Mouse (Mus musculus) intestine, embryonic 16.5 days (tissue): ENCODE results near the gene Kif6. TPM values are rescaled to one million over a fixed set of nuclear protein-coding genes. Genes with fewer than 3 reads are reported as not detected.

Experiments
- ATAC-seq: fragments of 200-750 bp; cut with Nextera tagmentation; 2 replicates; pipeline ENCODE4 v1.8.0; 2017; ENCODE audit warnings: moderate TSS enrichment, moderate library complexity
- H3K27ac ChIP-seq: fragments of 300-500 bp; sonication (generic); 2 replicates; pipeline ENCODE4 v1.5.1; 2014; ENCODE audit warnings: mild to moderate bottlenecking, low read length
- H3K27me3 ChIP-seq: fragments of 300-500 bp; sonication (generic); replicated peaks from 2 replicates; pipeline ENCODE4 v1.6.1; 2014; ENCODE audit warnings: low read length, control low read depth, mixed read lengths; ENCODE audit not compliant: control insufficient read depth, insufficient read depth
- H3K36me3 ChIP-seq: fragments of 300-500 bp; sonication (generic); 2 replicates; pipeline ENCODE4 v1.6.1; 2014; ENCODE audit warnings: low read length, control low read depth; ENCODE audit not compliant: control insufficient read depth, insufficient read depth
- H3K4me1 ChIP-seq: fragments of 300-500 bp; sonication (generic); 2 replicates; pipeline ENCODE4 v1.6.1; 2014; ENCODE audit warnings: low read length, control low read depth, mixed read lengths; ENCODE audit not compliant: control insufficient read depth, insufficient read depth
- H3K4me2 ChIP-seq: fragments of 300-500 bp; sonication (generic); 2 replicates; pipeline ENCODE4 v1.6.1; 2014; ENCODE audit warnings: low read depth, low read length, control low read depth
- H3K4me3 ChIP-seq: fragments of 300-500 bp; sonication (generic); 2 replicates; pipeline ENCODE4 v1.5.1; 2014; ENCODE audit warnings: mild to moderate bottlenecking, low read length
- H3K9ac ChIP-seq: fragments of 300-500 bp; sonication (generic); 2 replicates; pipeline ENCODE4 v1.6.1; 2014; ENCODE audit warnings: low read depth, low read length
- H3K9me3 ChIP-seq: fragments of 300-500 bp; sonication (generic); 2 replicates; pipeline ENCODE4 v1.6.1; 2016; ENCODE audit warnings: low read length, control low read depth; ENCODE audit not compliant: control insufficient read depth
- polyA plus RNA-seq: library from polyadenylated mRNA; unstranded; fragments of >200 nt; fragmentation: Nextera tagmentation; extraction: Ambion mirVana; gene quantifications from 2 replicates; pipeline ENCODE4 v1.2.1, GENCODE M21; 2015

Gene Kif6
- polyA plus RNA-seq, 1 experiment from 2014 or later: 1.1 TPM

DNA sequence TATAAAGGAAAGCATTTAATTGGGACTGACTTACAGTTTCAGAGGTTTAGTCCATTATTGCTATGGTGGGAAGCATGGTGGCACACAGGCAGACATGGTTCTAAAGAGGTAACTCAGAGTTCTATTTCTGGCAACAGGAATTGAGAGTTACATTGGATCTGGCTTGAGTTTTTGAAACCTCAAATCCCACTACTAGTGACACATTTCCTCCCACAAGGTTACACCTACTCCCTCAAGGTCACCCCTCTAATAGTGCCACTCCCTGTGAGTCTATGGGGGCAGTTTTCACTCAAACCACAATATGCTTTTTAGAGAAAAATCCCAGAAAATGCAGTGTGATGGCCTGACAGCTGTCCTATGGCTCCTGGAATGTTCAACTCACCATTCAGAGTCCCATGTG is 344.1 kb downstream of the Kif6 start:
- Histone ChIP-seq H3K27ac (no peak overlapping the region), H3K9me3 (no peaks in the 10 kb centered on the region), H3K36me3 (no peaks in the 10 kb centered on the region), H3K4me1 (no peaks in the 10 kb centered on the region), H3K4me3 (no peak overlapping the region), H3K4me2 (no peak overlapping the region), H3K27me3 (no peaks in the 10 kb centered on the region), H3K9ac (no peak overlapping the region)
- no peak for ATAC-seq

Other genes with a start within 250 kb of the Kif6 start
- gene Mocs1, start 186.8 kb upstream of the Kif6 start, polyA plus RNA-seq: 11.4 and 14.6 TPM in 2 replicates
- 3.3 and 3.5 TPM in 2 replicates for gene Daam2, start 50.8 kb upstream of the Kif6 start, polyA plus RNA-seq